Mouse (Mus musculus): ENCODE data around the gene Slit3.

DNA sequence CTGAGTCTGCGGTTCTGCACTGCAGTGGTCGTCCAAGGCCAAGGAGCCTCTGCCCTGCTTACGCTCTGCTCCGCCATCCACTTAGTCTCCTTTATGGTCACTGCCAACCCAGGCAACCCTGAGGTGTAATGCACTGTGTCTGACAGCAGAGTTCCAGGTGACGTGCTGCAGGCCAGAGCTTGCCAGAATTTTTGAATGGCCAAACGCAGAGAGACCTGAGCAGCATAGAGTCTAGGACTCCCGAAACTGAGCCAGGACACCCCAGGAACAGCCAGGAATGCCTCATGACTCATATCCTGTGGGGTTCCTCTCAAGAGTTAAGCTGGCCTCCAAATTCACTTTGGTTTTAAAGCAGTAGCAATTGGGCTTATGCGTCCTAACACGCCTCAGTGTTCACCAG, 429.0 kb downstream of the Slit3 start:
- TF ChIP-seq TAL1 (IDR thresholded peaks at IDR 0.05; ENCODE audit: low read length) (no peak), GATA1 (IDR thresholded peaks at IDR 0.05; ENCODE audit: low read length) (no peak)
